Mouse (Mus musculus) gastrocnemius, adult 8-10 months (tissue): ENCODE measurements around the gene Wap. TPM values are rescaled to one million over a fixed set of nuclear protein-coding genes. Genes with fewer than 3 reads are reported as not detected.

Experiments used
- DNase-seq, 2 experiments: peaks; one replicate each; pipeline ENCODE4 v3.0.0; 2022; ENCODE audit warnings: low spot score in 2 of 2
- total RNA-seq, 4 experiments: library from RNA; stranded (reverse); gene quantifications; 2 replicates each; pipeline ENCODE4 v1.2.4; 2022

The Wap gene
- total RNA-seq, 4 experiments from 2014 or later = not detected

DNA sequence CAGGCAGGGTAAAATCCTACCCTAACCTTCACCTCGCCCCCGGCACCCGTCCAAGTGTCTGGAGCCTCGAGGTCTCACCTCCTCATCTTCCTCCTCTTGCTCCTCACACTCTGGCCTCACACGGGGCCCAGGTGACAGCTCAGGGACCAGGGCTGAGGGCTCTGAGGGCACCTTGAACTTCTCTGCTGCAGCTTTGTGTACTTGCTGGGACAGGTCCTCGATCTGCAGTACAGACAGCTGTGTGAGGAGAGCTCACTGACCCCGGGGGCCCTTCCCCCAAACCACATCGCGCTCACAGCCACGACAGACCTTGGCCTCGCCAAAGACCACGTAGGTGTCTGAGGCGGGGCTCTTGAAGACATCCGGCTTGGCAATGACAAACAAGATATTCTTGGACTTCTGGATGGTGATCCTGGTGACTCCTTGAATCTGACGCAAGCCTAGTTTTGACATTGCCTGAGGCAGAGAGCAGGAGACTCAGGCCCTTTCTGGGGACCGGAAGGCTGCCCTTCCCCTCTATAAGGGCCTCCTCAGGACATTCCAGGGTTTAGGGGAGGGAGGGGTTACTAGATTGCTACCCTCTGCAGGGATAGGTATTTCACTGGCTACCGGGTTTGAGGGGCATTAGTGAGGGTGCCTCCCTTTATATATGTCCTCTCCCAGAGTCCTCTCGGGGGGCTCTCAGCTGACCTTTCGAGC is 40.1 kb downstream of the Wap start:
- DNase-seq = no peak

DNA sequence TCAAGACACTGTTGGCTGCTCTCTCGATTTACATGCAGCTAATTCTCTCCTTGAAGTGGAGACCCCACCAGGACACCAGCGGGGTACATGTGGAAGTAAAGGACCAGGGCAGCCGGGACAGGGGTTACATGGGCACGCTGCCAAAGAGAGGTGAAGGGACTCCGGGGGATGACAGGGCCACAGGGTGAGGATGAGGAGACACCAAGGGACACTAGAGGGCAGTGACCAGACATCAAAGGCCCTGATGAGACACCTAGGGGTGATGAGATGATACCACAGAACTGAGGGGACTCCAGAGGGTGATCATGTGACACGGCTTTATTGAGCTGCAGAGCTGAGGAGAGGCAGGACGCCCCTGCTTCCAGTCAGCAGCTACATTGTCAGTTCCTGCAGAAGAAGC is 40.9 kb downstream of the Wap start:
- no peak for DNase-seq

DNA sequence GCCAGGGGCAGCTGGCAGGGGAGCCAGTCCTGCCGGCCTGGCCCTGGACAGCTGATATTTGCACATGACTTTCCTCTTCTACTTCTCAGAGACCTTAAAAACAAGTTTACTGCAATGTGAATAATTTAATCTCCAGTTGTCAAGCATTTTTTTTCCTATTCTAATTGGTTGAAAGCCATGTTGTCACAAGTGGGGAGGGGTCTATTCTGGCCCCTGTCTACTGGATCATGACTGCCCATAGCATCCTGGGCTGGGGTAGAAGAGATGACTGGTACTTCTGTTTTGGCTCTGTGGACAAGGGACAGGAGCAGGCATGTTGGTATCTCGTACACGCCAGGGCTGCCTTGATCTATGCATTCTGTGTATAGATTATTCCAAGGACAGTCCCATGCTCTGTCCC is 41.8 kb downstream of the Wap start:
- no peak for DNase-seq

DNA sequence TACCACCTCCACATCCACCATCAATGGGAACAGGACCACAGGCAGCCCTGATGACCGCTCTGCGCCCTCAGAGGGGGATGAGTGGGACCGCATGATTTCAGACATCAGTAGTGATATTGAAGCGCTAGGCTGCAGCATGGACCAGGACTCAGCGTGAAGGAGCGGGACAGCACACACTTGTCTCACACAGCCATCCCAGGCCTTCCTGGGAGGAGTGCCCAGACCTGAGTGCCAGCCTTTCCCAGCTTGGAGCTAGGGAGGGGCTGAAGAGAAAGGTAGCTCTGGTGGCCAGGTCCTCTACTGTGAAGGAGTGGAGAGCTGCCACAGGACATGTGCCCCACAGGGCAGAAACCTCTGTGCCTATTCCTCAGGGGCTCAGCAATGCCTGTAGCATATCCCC is 42.2 kb downstream of the Wap start:
- no peak for DNase-seq

DNA sequence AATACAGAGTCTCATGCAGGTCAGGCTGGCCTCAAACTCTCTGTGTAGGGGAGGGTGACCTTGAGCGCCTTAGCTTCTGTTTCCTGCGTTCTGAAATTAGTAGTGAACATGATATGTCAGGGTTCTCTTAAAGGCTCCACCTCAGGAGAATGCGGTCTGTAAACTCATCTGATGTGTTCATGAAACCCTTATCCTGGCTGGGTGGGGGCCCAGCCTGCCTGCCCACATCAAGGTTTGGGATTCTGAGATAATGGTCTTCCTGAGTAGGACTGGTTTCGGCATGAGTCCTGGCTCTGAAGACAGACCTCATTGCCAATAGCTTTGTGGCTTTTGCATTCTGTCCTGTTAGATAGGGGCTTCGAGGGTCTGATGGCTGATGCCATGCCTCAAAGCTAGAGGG is 43.1 kb downstream of the Wap start:
- DNase-seq = no peak

DNA sequence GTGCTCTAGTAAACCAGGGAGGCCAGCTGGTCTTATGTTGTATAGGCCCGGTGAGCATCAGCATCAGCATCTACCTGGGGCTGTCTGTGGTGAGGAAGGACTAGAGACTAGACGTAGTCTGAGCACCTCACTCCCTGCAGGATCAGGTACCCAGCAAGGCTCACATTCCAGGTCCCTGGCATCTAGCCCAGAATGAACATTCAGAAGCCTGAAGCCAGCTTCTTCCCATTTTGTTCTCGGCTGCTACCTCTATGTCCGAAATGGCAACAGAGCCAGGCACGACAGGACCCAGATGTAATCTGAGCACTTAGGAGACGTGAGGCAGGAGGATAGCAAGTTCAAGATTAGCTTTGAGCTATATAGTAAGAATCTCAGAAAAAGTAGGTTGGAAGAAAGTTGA is 43.6 kb downstream of the Wap start:
- DNase-seq = no peak

DNA sequence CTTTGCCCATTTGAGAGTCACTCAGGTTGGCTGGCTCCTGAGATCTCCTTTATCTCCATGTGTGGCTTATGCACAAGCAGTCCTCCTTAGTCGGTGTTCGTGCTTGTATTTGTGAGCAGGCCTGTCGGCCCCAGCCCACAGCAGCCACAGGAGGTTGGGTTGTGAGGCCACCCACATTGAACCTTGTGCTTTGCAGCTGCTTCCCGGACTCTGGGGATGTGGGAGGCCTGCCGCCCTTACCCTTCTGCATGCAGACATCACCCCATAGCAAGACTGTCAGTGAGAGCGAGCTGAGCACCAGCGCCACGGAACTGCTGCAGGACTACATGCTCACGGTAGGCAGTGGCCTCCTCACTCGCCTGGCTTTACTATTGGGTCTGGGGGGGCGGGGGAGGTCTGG is 45.0 kb downstream of the Wap start:
- DNase-seq = no peak

DNA sequence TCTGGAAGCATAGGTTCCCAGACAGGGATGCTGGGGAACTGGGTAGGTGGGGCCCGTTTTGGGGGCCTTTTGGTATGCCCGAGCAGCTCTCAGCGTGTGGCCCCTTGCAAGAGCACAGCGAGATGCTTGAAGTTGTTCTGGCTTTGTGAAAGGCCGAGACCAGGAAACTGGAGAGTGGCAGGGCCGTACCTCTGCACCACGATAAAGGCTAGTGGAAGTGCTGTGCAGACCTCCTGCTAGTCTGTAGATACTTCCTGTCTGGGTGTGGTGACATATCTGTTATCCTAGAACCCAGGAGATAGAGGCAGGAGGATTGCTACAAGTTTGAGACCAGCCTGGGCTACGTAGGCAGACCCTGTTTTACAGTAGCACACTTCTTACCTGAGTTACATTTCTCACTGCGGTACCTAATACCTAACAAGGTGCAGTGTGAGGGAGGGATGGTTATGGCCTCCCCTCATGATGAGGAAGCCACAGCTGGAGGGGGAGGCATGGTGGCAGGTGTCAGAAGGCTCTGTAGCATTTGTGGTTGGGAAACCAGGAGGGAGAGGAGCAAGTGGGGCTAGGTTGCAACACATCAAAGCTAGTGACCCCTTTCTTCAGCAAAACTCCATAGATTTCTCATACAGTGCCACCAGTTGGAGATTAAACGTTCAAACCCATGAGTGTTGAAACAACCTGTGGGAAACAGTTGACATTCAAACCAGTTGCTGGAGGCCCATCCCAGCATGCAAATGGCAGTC is 47.3 kb downstream of the Wap start:
- no peak for DNase-seq

DNA sequence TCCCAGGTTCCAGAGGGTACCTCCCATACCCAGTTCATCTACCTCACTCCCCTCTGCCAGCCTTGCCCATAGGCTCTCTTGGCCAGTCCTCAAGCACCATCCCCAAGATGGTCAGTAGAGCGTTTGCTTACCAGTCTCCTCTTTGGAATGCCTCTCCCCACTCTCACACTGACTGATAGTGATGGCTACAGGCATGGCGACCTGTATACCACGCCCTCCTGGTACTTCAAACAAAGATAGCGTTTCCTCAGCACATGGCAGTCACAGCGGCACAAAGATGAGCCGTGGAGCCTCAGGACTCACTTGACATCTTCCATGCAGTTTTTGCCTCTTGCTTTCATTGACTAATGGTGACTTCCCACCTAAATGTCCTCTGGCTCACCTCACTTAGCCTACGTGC is 48.6 kb downstream of the Wap start:
- no peak for DNase-seq

DNA sequence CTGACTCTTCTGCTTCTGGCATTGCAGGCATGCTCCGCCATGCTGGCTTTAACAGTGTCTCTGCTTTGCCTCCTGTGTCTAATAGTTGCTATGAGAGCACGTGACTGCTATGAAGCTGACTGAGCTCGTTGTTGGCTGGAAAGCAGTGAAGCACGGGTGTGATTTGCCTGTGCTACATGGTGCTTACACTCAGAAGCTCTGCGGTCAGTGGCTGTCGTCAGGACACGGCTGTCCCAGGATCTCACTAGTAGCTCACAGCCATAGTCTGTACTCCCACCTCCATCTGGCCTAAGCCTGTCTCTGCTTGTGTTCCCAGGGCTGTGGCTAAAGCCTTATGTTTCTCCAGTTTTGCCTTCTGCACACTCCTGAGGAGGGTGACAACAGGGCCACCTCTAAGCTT is 50.1 kb downstream of the Wap start:
- no peak for DNase-seq

DNA sequence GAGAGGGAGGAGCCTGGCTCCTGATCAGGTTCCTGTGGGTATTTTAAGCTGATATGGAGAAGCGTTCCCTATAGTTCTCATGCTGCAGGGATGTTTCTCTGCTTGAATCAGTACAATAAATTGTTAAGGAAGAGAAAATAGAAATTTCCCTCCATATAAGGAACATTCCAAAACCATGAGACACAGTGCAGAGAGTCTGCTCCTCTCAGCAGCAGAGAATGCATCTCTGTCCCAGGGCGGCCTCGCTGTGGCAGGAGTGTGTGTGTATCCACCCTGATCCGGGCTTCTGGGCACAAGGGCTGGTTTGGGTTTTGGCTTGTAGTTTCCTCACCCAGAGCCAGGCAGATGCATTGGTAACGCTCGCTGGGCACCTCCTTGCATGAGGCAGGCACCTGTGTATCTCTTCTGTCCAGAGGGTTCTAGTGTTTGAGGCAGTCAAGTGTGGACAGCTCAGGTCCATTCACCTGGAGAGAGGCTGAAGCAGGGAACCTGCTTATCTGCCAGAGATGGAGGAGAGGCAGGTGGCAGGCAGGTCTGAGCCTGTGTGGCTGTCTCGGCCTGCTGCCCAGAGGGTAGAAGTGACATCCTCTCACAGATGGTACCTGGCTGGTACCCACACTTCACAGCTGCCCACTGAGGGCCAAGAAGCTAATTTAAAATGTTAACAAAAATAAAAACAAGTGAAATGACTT is 51.0 kb downstream of the Wap start:
- no peak for DNase-seq

DNA sequence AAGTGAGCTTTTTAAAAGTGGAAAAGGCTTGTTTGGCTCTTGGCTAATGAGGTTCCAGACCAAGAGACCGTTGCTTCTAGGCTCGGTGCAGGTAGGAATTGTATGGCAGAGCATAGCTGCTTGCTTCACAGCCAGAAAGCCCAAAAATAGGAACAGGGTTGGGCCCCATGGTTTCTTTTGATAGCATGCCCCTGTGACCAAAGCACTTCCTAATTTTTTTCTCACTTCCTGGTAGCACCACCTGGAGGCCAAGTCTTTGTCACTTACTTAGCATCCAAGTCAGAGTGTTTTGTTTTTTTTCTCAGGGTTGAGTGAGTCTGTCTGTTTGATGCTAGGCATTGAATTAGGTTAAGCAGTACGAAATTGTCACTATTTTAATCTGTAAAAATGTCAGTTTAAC is 51.8 kb downstream of the Wap start:
- no peak for DNase-seq

DNA sequence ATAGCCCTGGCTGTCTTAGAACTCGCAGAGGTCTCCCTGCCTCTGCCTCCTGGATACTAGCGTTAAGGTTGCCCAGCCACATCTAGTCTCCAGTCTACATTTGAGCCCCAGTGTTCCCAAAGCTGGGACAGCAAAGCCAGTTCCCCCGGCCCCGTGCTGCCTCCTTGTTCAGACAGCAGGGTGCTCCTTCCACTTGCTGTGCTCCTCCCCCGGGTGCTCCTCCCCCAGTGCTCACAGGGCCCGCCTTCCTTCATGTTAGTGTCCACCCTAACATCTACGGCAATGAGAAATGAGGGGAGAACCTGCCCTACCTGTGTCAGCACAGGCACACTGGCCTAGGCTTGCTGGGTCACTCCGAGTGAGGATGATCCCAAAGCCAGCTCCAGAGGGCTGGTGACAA is 52.7 kb downstream of the Wap start:
- DNase-seq = no peak

Other genes starting within 250 kb of the Wap start
- 10 to 100 TPM; 50.7 to 65.8 (median 53.6) TPM for gene Zmiz2, start 249.6 kb downstream of the Wap start, total RNA-seq
- gene Ppia, start 223.2 kb downstream of the Wap start, total RNA-seq = 100 to 1,000 TPM; 189 to 256 (median 213) TPM
- 10 to 100 TPM; 47.7 to 58.3 (median 56.0) TPM for gene H2afv, start 194.2 kb downstream of the Wap start, total RNA-seq
- 10 to 100 TPM; 19.1 to 24.8 (median 19.7) TPM for gene Purb, start 162.7 kb downstream of the Wap start, total RNA-seq
- under 1 TPM in 3 of 4 experiments, not detected in 1; 0.17 to 0.88 (median 0.61) TPM for gene Myo1g, start 117.7 kb downstream of the Wap start, total RNA-seq
- gene Ccm2, start 91.8 kb downstream of the Wap start, total RNA-seq = 10 to 100 TPM; 21.1 to 33.3 (median 27.3) TPM
- under 1 TPM; 0.08 to 0.22 (median 0.15) TPM for gene Nacad, start 32.6 kb downstream of the Wap start, total RNA-seq
- gene Tbrg4, start 12.6 kb downstream of the Wap start, total RNA-seq = 10 to 100 TPM; 53.8 to 63.0 (median 61.0) TPM
- gene Ramp3, start 19.9 kb upstream of the Wap start, total RNA-seq = 1 to 10 TPM in 1 of 4 experiments, under 1 TPM in 3; 0.54 to 1.5 (median 0.69) TPM
- not detected for gene Gm11983, start 199.0 kb upstream of the Wap start, total RNA-seq